Mouse (Mus musculus) cortical plate, adult 2 months (tissue): ENCODE results near the gene Aknad1.

Experiments
- CTCF ChIP-seq: fragments of 200-500 bp; IDR thresholded peaks from 2 replicates; pipeline ENCODE4 v1.5.1; 2011; ENCODE audit warnings: mild to moderate bottlenecking, control low read depth, low read length; ENCODE audit not compliant: insufficient read depth; ENCODE audit errors: extremely low read depth
- POLR2A ChIP-seq: fragments of 200-500 bp; IDR thresholded peaks from 2 replicates; pipeline ENCODE4 v1.6.1; 2011; ENCODE audit warnings: mild to moderate bottlenecking, low read length, control low read depth; ENCODE audit not compliant: insufficient read depth; ENCODE audit errors: extremely low read depth

- TF ChIP-seq POLR2A (no peak), CTCF (no peak)
These were observed 91.0 kb downstream of the Aknad1 start for GRCm38 (mm10) chr3:108830493-108830892.
